Mouse (Mus musculus) CH12.LX (cell line): ENCODE results near the gene Gm16253. TPM values are rescaled to one million over a fixed set of nuclear protein-coding genes. Genes with fewer than 3 reads are reported as not detected.

Source experiments
- DNase-seq: peaks from one replicate; pipeline ENCODE4 v3.0.0-alpha.2; 2013; ENCODE audit errors: extremely low read depth
- H3K27ac ChIP-seq: 2 replicates; pipeline ENCODE4 v1.5.1; 2012; ENCODE audit warnings: low read depth, mild to moderate bottlenecking, control low read depth, moderate library complexity; ENCODE audit not compliant: insufficient read depth
- H3K27me3 ChIP-seq: replicated peaks from 2 replicates; pipeline ENCODE3; 2012; ENCODE audit warnings: inconsistent platforms
- H3K36me3 ChIP-seq, 2 experiments: replicated peaks in 1 of 2; 2 replicates each; pipeline versions ENCODE3 to v1.6.1; 2012; ENCODE audit warnings: inconsistent platforms in 1 of 2, low read length in 1 of 2, mild to moderate bottlenecking in 1 of 2, mixed read lengths in 1 of 2, moderate library complexity in 1 of 2; ENCODE audit not compliant: control insufficient read depth in 1 of 2, insufficient read depth in 1 of 2
- H3K4me1 ChIP-seq, 2 experiments: 2 replicates each; pipeline ENCODE4 v1.6.1; 2012; ENCODE audit warnings: inconsistent platforms in 1 of 2, moderate library complexity in 1 of 2; ENCODE audit not compliant: insufficient read depth in 2 of 2, control insufficient read depth in 1 of 2
- H3K4me2 ChIP-seq: 2 replicates; pipeline ENCODE4 v1.6.1; 2012; ENCODE audit warnings: low read depth, mild to moderate bottlenecking, control low read depth; ENCODE audit not compliant: poor library complexity, insufficient read depth, severe bottlenecking
- H3K4me3 ChIP-seq, 3 experiments: fragments of 150-350 bp in 1 of 3; sonication (generic) in 1 of 3; replicated peaks in 1 of 3; 2 replicates each; pipeline versions ENCODE3 to v1.5.1; 2011 to 2012; ENCODE audit warnings: low read depth in 2 of 3, low read length in 2 of 3, mild to moderate bottlenecking in 2 of 3, moderate library complexity in 2 of 3, control low read depth in 1 of 3, improper control_type of control experiment in 1 of 3, inconsistent platforms in 1 of 3, mixed read lengths in 1 of 3; ENCODE audit not compliant: poor library complexity in 1 of 3
- H3K79me2 ChIP-seq: replicated peaks from 2 replicates; pipeline ENCODE4 v1.6.1; 2012; ENCODE audit warnings: mild to moderate bottlenecking, moderate library complexity; ENCODE audit not compliant: control insufficient read depth, poor library complexity, insufficient read depth, severe bottlenecking; ENCODE audit errors: extremely low read depth
- H3K9ac ChIP-seq: 2 replicates; pipeline ENCODE4 v1.6.1; 2012; ENCODE audit warnings: low read depth, mild to moderate bottlenecking, control low read depth, moderate library complexity; ENCODE audit not compliant: insufficient read depth
- H3K9me3 ChIP-seq: replicated peaks from 2 replicates; pipeline ENCODE3; 2012; ENCODE audit warnings: low read length, inconsistent platforms, mixed read lengths
- BHLHE40 ChIP-seq: IDR thresholded peaks from 2 replicates; pipeline ENCODE4 v1.6.1; 2011; ENCODE audit warnings: mild to moderate bottlenecking, low read depth, low read length, improper control_type of control experiment
- CHD1 ChIP-seq: IDR thresholded peaks from 2 replicates; pipeline ENCODE4 v1.6.1; 2012; ENCODE audit warnings: low read depth, low read length, improper control_type of control experiment, inconsistent platforms
- HCFC1 ChIP-seq: IDR thresholded peaks from 2 replicates; pipeline ENCODE4 v1.6.1; 2012; ENCODE audit warnings: low read depth, mild to moderate bottlenecking, inconsistent platforms, low read length, improper control_type of control experiment
- JUN ChIP-seq: IDR thresholded peaks from 2 replicates; pipeline ENCODE4 v1.6.1; 2011; ENCODE audit warnings: low read depth, mild to moderate bottlenecking, low read length, improper control_type of control experiment, moderate library complexity; ENCODE audit not compliant: insufficient read depth
- JUND ChIP-seq: conservative IDR thresholded peaks from 2 replicates; pipeline ENCODE4 v1.6.1; 2011; ENCODE audit warnings: low read depth, low read length, improper control_type of control experiment
- MAFK ChIP-seq: IDR thresholded peaks from 2 replicates; pipeline ENCODE4 v1.6.1; 2011; ENCODE audit warnings: low read length, improper control_type of control experiment; ENCODE audit not compliant: insufficient replicate concordance
- MAX ChIP-seq: IDR thresholded peaks from 2 replicates; pipeline ENCODE4 v1.6.1; 2011; ENCODE audit warnings: low read length, improper control_type of control experiment
- MAZ ChIP-seq: IDR thresholded peaks from 2 replicates; pipeline ENCODE4 v1.6.1; 2012; ENCODE audit warnings: low read depth, mild to moderate bottlenecking, inconsistent platforms, low read length, improper control_type of control experiment, moderate library complexity
- MXI1 ChIP-seq: IDR thresholded peaks from 2 replicates; pipeline ENCODE4 v1.6.1; 2011; ENCODE audit warnings: mild to moderate bottlenecking, low read depth, low read length, improper control_type of control experiment
- POLR2A ChIP-seq: IDR thresholded peaks from 2 replicates; pipeline ENCODE4 v1.6.1; 2011; ENCODE audit warnings: low read depth, mild to moderate bottlenecking, improper control_type of control experiment, low read length
- SIN3A ChIP-seq: IDR thresholded peaks from 2 replicates; pipeline ENCODE4 v1.6.1; 2012; ENCODE audit warnings: low read length, improper control_type of control experiment, inconsistent platforms
- SMC3 ChIP-seq: IDR thresholded peaks from 2 replicates; pipeline ENCODE4 v1.6.1; 2011; ENCODE audit warnings: low read depth, low read length, improper control_type of control experiment
- TBP ChIP-seq: conservative IDR thresholded peaks from 2 replicates; pipeline ENCODE4 v1.6.1; 2011; ENCODE audit warnings: low read depth, low read length, improper control_type of control experiment
- UBTF ChIP-seq: IDR thresholded peaks from 2 replicates; pipeline ENCODE4 v1.6.1; 2012; ENCODE audit warnings: low read depth, mild to moderate bottlenecking, inconsistent platforms, low read length, improper control_type of control experiment, moderate library complexity
- ZNF384 ChIP-seq: IDR thresholded peaks from 2 replicates; pipeline ENCODE4 v1.6.1; 2012; ENCODE audit warnings: low read depth, low read length, improper control_type of control experiment, inconsistent platforms
- dilution Hi-C: fragments of 300-500 bp; cut with MboI; formaldehyde crosslinking; loops from 2 replicates; pipeline ENCODE4 v1.14.3; 2020; ENCODE audit warnings: low sequenced_read_pairs; ENCODE audit not compliant: extremely low pct_unique_long_range_greater_than_20kb, extremely low pct_ligation_motif_present
- in situ Hi-C: fragments of 300-500 bp; cut with MboI; formaldehyde crosslinking; loops from 3 replicates; pipeline ENCODE4 v1.14.3; 2019; ENCODE audit warnings: low sequenced_read_pairs, low pct_ligation_motif_present, low pct_unique_long_range_greater_than_20kb, mixed read lengths
- polyA plus RNA-seq: library from polyadenylated mRNA; unstranded; fragments of >175 nt; gene quantifications from 2 replicates; pipeline ENCODE4 v1.2.1, GENCODE M21; 2012; ENCODE audit warnings: low read depth; ENCODE audit not compliant: insufficient read length
- total RNA-seq, 2 experiments: library from RNA; depleted of rRNA; stranded (reverse); fragments of 300-350 nt in 1 of 2; fragments of >200 nt in 1 of 2; gene quantifications; 2 replicates each; pipeline ENCODE4 v1.2.3; 2012 to 2014

The Gm16253 gene
- total and polyA plus RNA-seq, 3 experiments = 0.46 to 0.72 TPM; not detected in 1

DNA sequence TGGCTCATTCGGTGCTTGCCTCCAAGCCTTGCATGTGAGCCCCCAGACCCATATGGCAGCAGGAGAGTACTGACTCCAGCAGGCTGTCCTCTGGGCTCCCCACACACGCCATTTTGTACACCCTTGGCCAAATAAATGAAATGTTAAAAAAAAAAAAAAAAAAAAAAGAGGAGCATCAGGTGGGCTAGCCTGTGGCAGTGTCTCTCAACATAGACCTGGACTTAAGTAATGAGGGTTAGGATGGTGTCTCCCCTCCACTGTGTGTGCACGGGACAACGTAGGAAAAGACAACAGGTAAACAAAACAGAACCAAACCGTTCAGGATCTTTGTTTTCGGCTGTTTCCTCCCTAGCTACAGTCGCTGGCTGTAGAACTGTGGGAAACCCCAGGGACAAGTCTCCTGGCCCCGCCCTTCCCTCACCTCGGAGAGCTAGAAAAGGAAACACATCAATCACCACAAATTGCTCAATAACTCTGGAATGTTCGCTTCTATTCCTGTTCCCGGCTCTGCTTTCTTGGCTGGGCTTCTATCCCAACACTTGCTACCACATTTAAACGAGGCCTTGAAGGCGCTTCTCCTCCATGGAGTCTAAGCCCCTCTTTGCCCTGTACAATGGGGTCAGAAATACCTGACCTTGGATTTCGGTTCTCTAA lies 652 bp upstream of the Gm16253 start:
- Histone ChIP-seq H3K4me3 (peak overlapping the region; percentile 52 to 62 (median 56)), H3K4me1 (peaks cover 13 to 52% of the 10 kb centered on the region in 2 experiments), H3K4me2 (peak overlapping the region; percentile 67), H3K36me3 (peaks cover 0 to 5% of the 10 kb centered on the region in 2 experiments), H3K9ac (peak overlapping the region; percentile 95), H3K27ac (peak overlapping the region; percentile 89), H3K9me3 (no peaks in the 10 kb centered on the region), H3K79me2 (no peaks in the 10 kb centered on the region), H3K27me3 (no peaks in the 10 kb centered on the region)
- TF ChIP-seq SMC3 (no peak), CHD1 (peak; percentile 44; the same call in 1 of the 2 replicates), ZNF384 (peak; percentile 81), BHLHE40 (0 out of 2 replicates have a peak, but pooled peaks have one; percentile 18), UBTF (0 out of 2 replicates have a peak, but pooled peaks have one; percentile 54), TBP (no peak), MAZ (no peak)
- dilution Hi-C loops = no loop called here
- in situ Hi-C loops = no loop called here
- DNase-seq = peak; percentile 48

DNA sequence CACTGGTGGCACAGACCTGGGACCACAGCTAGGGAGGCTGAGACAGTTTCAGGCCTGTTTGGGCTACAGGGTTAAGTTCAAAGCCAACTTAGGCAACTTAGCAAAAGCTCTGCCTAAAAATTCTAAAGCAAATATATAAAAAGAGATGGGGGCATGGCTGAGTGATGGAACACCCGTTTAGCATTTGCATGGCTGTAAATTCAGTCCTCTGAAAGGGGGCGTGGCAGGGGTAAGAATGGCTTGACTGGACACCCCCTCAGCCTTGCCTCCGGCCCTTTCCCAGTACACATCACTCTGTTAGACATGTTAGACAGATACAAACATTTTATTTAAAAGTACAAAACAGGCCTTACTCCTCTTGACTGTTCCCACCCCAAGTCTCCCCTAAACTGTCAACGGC lies 782 bp downstream of the Gm16253 start:
- H3K27ac ChIP-seq = peak overlapping the region; percentile 81
- peak; percentile 4; the same call in 1 of the 2 replicates for TF ChIP-seq SIN3A
- TF ChIP-seq UBTF = no peak
- no peak for TF ChIP-seq MAX
- TF ChIP-seq MXI1 = peak; percentile 38; the same call in 1 of the 2 replicates
- no peak for TF ChIP-seq MAFK
- no peak for TF ChIP-seq POLR2A
- no peak for TF ChIP-seq HCFC1
- TF ChIP-seq JUN = no peak
- no peak for TF ChIP-seq JUND
- TF ChIP-seq, all 38 proteins: peak for 2
- peak overlapping the region; percentile 86 for H3K9ac ChIP-seq
- peaks cover 0 to 6% of the 10 kb centered on the region in 2 experiments for H3K36me3 ChIP-seq
- dilution Hi-C loops (no loop called here), in situ Hi-C loops (no loop called here)
- H3K27me3 ChIP-seq = no peaks in the 10 kb centered on the region
- peak overlapping the region; percentile 41 to 53 (median 52) for H3K4me3 ChIP-seq
- peak overlapping the region; percentile 59 for H3K4me2 ChIP-seq
- no peaks in the 10 kb centered on the region for H3K79me2 ChIP-seq
- no peaks in the 10 kb centered on the region for H3K9me3 ChIP-seq
- H3K4me1 ChIP-seq = peaks cover 13 to 45% of the 10 kb centered on the region in 2 experiments
- DNase-seq = peak; percentile 40
